Comparison of ENCODE assay signal across 8 mouse cellular contexts in the genomic region with DNA sequence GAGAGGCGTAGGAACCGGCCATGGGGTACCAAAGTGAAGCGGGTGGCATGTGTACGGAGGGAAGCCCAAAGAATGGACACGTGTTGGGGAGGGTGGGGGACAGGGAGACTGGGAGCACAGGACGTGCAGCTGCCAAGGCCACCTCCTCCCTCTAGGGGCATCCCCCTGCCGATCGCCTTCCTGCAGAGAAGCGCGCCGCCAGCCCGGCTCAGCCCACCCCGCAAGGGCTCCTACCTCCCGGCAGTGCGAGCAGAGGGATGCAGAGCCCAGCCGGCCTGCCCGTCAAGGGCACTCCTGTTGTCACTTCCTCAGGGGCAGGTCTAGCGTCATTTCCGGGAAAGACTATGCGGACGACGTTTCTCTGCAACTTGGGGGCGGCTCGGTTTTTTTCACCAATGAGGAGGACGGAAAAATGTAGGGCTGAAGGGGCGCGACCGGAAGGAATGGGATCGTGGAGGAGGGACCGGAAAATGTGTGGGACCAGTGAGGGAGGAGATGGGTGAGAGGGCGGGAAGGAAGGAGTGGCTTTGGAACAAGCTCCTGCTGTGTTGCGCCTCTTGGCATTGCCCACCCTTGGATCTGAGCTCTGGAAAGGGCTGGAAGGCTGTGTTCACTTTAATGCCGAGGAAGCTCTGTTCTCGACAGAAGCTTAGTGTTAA. TPM values are rescaled to one million over a fixed set of nuclear protein-coding genes. Genes with fewer than 3 reads are reported as not detected.
DNase-seq lines count a peak whose midpoint lies in the region; ATAC-seq lines count a peak whose summit lies in the region.

Txn2 (minus strand) TSS at position 334 of the 659 bp plus-strand sequence.

- DNase-seq in R1 (ENCODE audit: low read depth, low spot score): peak; percentile 100
- DNase-seq in cerebellum, postnatal 25 days: peak; percentile 95
- peak; percentile 82 to 93 for DNase-seq in frontal cortex, postnatal 25 days (ENCODE audit: low spot score in 2 of 2)
- peak; percentile 97 for DNase-seq in hindbrain, embryonic 14.5 days (ENCODE audit: low spot score)
- DNase-seq in layer of hippocampus, postnatal 36 days: peak; percentile 98
- DNase-seq in lung, postnatal 36 days: peak; percentile 99
- DNase-seq in retina, postnatal 1 day: peak; percentile 100
- peak; percentile 79 to 97 for DNase-seq in urinary bladder, adult 18-20 months (ENCODE audit: low spot score in 2 of 2)

- peak; percentile 96 for ATAC-seq in hindbrain, embryonic 14.5 days (ENCODE audit: low FRiP score)

- peaks cover 22% of the 10 kb centered on the region for H3K4me1 ChIP-seq in hindbrain, embryonic 14.5 days (replicated peaks; ENCODE audit: control insufficient read depth, insufficient read depth, low read length)

- WGBS in hindbrain, embryonic 14.5 days: under 1% methylated on average over 33 of the region's 34 CpGs

- peaks cover 29% of the 10 kb centered on the region for H3K36me3 ChIP-seq in hindbrain, embryonic 14.5 days (replicated peaks; ENCODE audit: control insufficient read depth, insufficient read depth)

- peak within 1 kb of the TSS; percentile 96 for H3K27ac ChIP-seq in hindbrain, embryonic 14.5 days

- no peaks in the 10 kb centered on the region for H3K9me3 ChIP-seq in hindbrain, embryonic 14.5 days (ENCODE audit: control insufficient read depth, low read length)

- H3K4me2 ChIP-seq in hindbrain, embryonic 14.5 days (replicated peaks): peak within 1 kb of the TSS; percentile 81

- H3K9ac ChIP-seq in hindbrain, embryonic 14.5 days: peak within 1 kb of the TSS; percentile 72

- no peaks in the 10 kb centered on the region for H3K27me3 ChIP-seq in hindbrain, embryonic 14.5 days (ENCODE audit: control insufficient read depth, insufficient read depth, low read length)

- peak within 1 kb of the TSS; percentile 71 for H3K4me3 ChIP-seq in hindbrain, embryonic 14.5 days (replicated peaks; ENCODE audit: low read length)

RNA-seq across cellular contexts. Expression of gene Txn2, which starts in this region (rescaled TPM):
- 207 and 216 TPM in 2 replicates for polyA plus RNA-seq in hindbrain, embryonic 14.5 days (2014; fragmentation: Nextera tagmentation; extraction: Ambion mirVana)
- 100 to 1,000 TPM; 125 to 135 TPM for total RNA-seq in layer of hippocampus, postnatal 36 days (2021)

Comparison
In these comparisons a context has a peak if more than half of its experiments do, and no peak if none do; other contexts are left out.
1. Peak in every context shown above with its lines: DNase-seq, ATAC-seq, H3K4me3 ChIP-seq and H3K27ac ChIP-seq.